Mouse (Mus musculus): ENCODE data around the gene 4921517D22Rik.

DNA sequence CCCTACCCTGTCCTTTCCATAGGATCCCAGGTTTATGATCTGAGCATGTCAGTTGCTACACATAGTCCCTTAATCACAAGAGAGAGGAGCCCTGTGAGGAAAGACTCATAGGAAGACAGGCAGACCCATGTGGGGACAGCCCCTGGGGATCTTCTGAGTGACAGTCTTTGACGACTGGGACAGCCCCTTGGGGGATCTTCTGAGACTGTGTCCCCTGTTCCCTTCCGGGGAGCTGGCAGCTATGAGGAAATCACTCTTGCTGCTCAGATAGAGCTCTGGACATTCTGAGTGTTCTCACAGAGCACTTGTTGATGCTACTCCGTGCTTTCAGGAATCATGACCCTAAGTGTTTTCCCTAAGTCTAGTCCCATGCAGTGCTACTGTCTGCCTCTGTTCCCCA is 19.8 kb upstream of the 4921517D22Rik start:
- no peak for TF ChIP-seq CTCF (IDR thresholded peaks at IDR 0.05; ENCODE audit: extremely low read depth, insufficient read depth, insufficient read length, insufficient replicate concordance)
- TF ChIP-seq POLR2A (IDR thresholded peaks at IDR 0.05; ENCODE audit: low read depth, low read length), result no peak
